Mouse (Mus musculus) G1E (cell line): Measurements from ENCODE around the gene Ltb4r2.

ENCODE experiments used
- CTCF ChIP-seq: IDR thresholded peaks from 2 replicates; pipeline ENCODE4 v1.5.1; 2012; ENCODE audit warnings: low read depth, low read length, inconsistent platforms, mixed read lengths
- GATA1 ChIP-seq: IDR thresholded peaks from 2 replicates; pipeline ENCODE4 v1.6.1; 2012; ENCODE audit warnings: borderline replicate concordance, low read length, inconsistent platforms, mixed read lengths
- TAL1 ChIP-seq: conservative IDR thresholded peaks from 2 replicates; pipeline ENCODE4 v1.6.1; 2012; ENCODE audit warnings: low read depth, low read length, inconsistent platforms, mixed read lengths

- TF ChIP-seq CTCF (no peak), GATA1 (no peak), TAL1 (no peak)
Measured at GRCm38 (mm10) chr14:55722438-55722945, 38.7 kb upstream of the Ltb4r2 start.
